Mouse (Mus musculus) kidney, adult 2 months (tissue): ENCODE results near the gene Mien1.

Experiments used
- CTCF ChIP-seq: fragments of 200-500 bp; conservative IDR thresholded peaks from 2 replicates; pipeline ENCODE4 v1.5.1; 2011; ENCODE audit warnings: low read depth, mild to moderate bottlenecking, control low read depth, low read length, moderate library complexity, mixed read lengths; ENCODE audit not compliant: insufficient read depth, insufficient read length
- POLR2A ChIP-seq: fragments of 200-500 bp; IDR thresholded peaks from one replicate; pipeline ENCODE4 v1.6.1; 2011; ENCODE audit warnings: low read depth, low read length, control low read depth

DNA sequence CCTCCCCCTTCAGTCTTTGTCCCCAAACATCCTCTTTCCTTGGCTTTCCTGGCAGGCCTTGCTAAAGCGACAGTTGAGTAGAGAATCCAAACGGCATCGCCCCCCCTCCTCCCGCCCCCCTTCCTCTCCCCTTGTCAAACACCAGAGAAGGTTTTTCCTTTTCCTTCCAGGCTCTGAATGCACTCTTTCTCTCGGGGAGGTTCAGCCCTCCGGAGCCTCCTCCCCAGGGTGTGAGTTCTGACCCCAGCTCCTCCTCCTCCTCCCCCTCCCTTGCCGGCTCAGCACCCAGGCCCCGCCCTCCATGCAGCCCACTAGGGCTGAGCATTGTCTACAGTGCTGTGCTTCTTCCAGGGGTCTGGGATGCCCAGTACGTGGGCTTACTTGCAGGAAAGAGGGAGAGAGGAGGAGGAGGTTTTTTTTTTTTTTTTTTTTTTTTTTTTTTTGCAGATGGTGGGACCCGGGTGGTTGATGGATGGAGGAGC lies 29.4 kb downstream of the Mien1 start:
- TF ChIP-seq CTCF (no peak), POLR2A (no peak)
